Mouse (Mus musculus) urinary bladder, postnatal 14 days (tissue): ENCODE data around the gene Fuca2.

ENCODE experiments used
- DNase-seq: peaks from one replicate; pipeline ENCODE4 v3.0.0; 2021; ENCODE audit warnings: low spot score

Fuca2 gene

DNA sequence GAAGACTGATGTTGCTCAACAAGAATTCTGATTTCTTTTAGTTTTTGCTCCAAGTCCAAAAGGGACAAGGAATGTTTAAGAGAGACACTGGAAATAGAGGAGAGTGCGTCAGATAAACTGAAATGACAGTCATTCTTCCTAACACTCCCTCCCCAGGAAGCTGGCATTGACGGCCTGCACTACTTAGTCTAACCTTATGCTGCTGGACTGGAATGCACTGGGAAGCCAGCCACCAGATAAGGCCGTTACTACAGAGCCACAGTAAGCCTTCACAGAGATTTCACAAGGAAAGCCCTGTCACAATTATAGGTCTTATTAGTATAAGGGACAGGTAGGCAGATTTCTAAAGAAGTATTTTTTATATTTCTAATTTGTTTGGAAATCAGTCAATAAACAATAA is 35.4 kb downstream of the Fuca2 start:
- no peak for DNase-seq

DNA sequence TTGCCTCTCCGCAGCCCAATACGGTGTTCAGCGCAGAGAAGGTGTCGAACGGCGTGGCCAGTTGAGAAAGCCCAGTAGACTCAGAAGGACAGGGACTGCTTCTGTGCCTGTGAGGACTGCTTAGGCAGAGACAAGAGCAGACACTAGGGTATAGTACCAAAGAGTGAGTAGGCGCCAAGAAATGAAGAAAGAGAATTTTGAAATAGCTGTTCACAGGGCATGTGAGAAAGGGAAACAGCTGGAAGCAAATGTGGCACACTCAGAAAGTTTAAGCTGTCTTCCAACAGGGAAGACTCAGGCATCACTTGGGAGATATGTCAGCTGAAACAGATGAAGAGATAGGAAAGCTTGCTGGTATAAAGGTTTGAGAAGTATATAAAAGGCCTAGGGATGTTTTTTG is 37.4 kb downstream of the Fuca2 start:
- DNase-seq = no peak

DNA sequence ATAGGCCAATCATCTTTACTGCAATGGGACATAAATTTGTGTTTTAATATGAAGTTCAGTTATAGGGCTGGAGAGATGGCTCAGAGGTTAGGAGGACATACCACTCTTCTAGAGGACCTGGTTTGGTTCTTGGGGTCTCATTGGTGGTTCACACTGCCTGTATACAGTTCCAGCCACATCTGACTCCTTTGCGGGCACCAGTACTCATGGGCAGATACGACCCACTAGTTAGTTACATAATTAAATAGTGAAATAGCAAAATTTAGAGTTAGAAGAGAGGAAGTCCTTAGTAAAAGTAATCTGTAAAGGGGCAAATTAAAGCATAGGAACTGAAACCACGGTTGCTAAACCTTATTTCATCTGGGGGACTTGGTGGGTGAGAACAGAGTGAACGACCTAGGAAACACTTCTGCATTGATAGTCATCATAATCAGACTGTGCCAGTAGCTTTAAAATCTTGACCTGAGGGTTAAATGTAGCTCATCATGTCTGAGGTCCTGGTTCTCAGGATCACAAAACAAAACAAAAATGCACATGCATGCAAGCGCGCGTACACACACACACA is 40.5 kb downstream of the Fuca2 start:
- DNase-seq = no peak

DNA sequence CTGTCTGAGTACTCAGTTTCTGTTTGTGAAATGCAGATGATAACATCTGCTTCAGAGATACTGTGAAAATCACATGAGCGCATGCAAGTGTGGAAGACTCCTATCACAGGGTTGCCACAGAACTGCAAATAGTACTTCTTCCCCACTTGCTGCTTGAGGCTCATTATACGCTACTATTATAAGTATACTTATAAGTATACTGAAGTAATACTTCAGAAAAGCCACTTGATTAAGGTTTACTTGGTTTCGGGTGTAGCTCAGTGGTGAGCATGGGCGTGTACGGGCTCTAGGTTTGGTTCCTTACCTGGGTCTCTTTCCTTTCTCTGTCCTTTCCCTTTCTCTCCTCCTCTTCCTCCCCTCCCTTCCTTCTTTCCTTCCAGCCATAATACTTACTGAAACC is 42.4 kb downstream of the Fuca2 start:
- no peak for DNase-seq

DNA sequence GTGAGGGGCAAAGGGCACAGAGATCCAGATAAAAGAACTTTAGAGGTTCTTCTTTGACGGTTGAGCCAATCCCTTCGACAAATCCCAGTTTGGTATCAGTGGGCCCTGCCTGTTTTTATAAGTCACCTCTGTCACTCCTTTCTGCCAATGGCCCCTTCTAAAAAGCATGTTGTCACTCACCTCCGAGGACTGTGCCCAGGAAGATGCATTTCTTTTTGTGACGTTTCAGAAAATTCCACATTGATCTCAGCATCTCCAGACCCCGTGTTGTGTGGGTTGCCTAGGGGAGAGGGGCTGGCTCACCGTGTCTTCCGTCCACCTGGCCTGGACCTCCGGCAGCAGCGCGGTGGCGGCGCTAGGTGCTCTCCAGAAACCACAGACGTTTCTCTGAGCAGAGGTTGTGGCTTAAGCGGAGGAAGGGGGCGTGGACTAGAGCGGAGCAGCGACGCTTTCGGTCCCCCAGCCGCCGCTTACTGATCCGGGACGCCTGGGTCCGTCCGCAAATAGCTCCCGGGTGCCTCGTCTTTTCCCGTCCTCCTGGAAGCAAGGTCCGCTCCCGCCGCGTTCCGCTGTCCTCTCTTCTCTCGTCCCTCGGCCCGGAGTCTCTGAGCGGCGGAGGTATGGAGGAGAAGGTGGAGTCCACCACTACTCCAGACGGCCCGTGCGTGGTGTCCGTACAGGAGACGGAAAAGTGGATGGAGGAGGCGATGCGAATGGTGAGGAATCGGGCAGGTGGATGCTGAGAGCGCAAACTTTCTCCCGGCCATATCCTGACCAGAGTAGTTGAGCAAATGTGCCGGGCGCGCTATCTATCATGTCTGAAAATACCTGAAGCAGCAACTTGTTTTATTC is 53.5 kb downstream of the Fuca2 start, which contains the start of the genes Adat2 and Pex3:
Gene Adat2, plus strand, starts transcription at position 249 of the 852 bp plus-strand sequence.
Gene Pex3, minus strand, starts transcription at position 497 of the 852 bp plus-strand sequence.
- peak; percentile 91 for DNase-seq

DNA sequence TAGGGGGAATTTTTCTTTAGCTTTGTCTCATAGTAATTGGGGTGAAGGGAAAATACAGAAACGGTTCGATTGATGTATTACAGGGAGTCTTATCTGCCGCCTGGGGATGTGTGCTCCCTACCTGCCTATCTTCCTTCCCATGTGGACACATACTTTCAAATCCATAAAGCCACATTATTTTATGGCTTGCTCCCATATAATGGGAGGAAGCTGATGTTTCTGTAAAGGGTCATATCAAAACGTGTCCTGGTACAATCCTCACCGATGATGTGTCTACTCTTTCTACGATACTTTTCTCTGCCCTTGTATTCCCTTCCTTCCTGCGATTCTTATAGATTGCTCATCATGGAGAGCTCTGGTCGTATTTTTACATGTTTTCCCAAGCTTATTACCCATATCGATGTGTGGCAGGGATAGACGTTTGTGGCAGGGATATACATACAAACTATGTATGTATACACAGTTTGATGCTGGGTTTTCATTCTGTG is 54.2 kb downstream of the Fuca2 start:
- no peak for DNase-seq

DNA sequence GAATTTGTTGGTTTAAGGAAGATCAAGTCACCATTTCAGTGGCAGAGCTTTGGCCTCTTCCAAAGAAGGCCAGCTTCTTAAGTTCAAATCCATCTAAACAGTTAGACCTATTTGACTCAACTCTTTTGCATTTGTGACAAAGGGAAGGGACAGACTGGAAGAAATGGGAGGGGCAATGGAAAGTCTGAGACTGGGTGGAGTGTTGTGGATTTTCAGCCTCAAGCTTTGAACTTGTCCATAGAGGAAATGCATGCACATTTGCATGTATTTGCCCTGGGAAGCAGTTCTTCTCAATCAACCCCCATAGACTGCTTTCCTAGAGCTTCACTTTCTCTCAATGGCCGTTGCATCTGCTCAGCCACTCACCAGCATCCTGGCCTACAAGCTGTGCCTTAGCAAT is 55.0 kb downstream of the Fuca2 start:
- DNase-seq = no peak

DNA sequence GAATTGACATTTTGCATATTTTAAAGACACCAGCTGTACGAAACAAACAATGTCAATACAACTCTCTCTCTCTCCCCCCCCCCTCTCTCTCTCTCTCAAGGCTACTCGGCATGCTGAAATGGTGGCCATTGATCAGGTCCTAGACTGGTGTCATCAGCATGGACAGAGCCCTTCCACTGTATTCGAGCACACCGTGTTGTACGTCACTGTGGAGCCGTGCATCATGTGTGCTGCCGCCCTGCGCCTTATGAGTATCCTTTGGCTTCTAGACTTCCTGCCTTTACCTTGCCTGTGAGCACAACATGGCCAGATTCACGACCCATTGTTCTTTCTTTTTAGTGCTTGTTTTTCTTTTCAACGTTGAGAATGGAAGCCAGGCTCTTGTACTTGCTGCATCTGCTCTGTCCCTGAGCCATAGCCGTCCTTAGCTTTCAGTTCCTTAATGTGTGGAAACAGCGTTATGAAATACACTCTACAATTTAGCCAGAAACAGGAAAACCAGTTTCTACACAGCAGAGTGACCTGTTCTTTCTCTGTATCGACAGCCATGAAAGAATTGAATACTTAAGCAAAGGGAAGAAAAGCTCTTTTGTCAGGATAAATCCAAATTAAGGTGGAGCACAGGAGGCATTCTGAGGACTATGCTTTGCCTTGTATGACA is 60.8 kb downstream of the Fuca2 start:
- DNase-seq = no peak

DNA sequence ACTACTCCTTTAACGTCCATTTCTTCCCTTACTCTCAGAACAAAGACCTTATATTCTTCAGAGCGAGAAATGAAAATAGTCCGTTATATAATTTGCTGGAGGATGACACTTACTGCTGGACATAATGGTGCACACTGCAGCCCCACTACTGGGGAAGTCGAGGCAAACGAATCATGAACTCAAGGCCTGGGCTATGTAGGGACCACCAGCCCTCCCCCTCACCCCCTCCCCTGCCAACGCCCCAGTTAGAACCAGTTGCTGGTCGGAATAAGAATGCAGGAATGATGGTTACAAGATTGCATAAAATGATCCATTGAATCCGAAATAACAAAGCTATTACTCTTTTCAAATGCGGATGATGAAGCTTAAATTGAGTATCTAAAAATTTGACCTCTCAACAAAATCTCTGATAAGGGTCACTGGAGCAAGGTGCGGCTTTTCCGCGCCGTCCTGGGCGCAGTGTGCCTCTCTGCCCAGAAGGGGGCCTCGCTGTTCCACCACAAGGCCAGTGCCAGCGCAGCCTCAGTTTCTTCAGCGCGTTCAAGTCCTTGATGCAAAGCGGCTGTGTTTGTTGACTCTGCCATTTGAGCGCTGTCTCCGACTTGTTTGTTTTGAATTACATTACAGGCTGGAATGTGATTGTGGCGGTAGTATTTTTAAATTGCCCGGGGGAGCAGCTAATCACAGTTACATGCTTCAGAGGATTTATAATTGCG is 65.2 kb downstream of the Fuca2 start:
- DNase-seq = peak; percentile 70

DNA sequence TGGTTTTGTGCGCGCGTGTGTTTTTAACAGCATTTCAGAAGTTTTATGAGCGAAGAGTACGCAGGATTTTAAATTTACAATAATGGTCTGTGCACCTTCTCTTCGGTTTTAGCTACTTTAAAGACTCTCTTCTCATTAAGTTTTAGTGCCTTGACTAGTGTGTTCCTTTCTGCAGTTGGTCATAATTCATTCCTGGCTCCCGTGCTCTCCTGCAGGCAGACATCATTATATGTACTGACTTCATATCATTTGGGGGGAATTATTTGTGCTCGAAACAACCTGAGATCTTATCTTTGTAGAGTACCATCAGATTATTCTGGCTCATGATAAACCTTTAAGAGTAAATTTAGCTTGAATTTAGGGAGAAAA is 65.7 kb downstream of the Fuca2 start:
- DNase-seq = no peak

DNA sequence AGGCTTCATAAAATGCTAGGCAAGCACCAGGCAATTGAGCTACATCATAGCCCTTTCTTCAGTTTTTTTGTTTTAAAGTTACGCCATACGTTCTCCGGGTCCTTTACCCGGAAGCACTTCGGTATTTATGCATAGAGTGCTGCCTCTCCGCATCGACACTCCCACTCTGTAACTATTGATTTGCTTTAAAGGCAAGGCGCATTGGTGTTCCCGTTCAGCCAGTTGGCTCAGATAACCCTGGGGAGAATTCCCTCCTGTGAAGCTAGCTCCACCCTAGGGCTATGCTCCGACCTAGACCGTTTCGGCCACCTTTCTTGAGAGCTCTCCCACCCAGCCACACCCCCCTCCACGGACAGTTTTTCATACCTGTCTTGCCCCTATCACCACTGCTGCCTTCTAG is 67.1 kb downstream of the Fuca2 start:
- no peak for DNase-seq
